Mouse (Mus musculus): ENCODE data around the gene Samd10. TPM values are rescaled to one million over a fixed set of nuclear protein-coding genes. Genes with fewer than 3 reads are reported as not detected.

Gene Samd10
- total RNA-seq (2021): 10 to 100 TPM; 27.1 to 28.8 TPM

- intact Hi-C loops (cut with DNase I): no loop called here
Measured at GRCm38 (mm10) chr2:181598454-181599351, at the start of gene Samd10. TSS of gene Samd10 (minus strand) at chr2:181599212.

GRCm38 (mm10) chr2:181646626-181647472, 47.8 kb upstream of the Samd10 start:
- intact Hi-C loops (cut with DNase I): loop anchor here (10.0 kb wide), 1 partner anchor 198 kb away; no protein-coding TSS in a partner anchor

More at GRCm38 (mm10) chr2:181598454-181599351, at the start of gene Samd10:
- DNase-seq (ENCODE audit: extremely low spot score in 1 of 2, low spot score in 2 of 2): peak in 1 of 2 experiments; percentile 77

GRCm38 (mm10) chr2:181645666-181646065, 46.7 kb upstream of the Samd10 start:
- DNase-seq (ENCODE audit: extremely low spot score in 1 of 2, low spot score in 2 of 2): no peak
- intact Hi-C loops (cut with DNase I): loop anchor here (10.0 kb wide), 1 partner anchor 199 kb away; no protein-coding TSS in a partner anchor

More at GRCm38 (mm10) chr2:181646626-181647472, 47.8 kb upstream of the Samd10 start:
- no peak for DNase-seq (ENCODE audit: extremely low spot score in 1 of 2, low spot score in 2 of 2)

GRCm38 (mm10) chr2:181644361-181644760, 45.3 kb upstream of the Samd10 start:
- intact Hi-C loops (cut with DNase I): loop anchor here (5.0 to 10.0 kb wide), 2 partner anchors 33 to 200 kb away; no protein-coding TSS in a partner anchor
- peak in 1 of 2 experiments; percentile 58 for DNase-seq (ENCODE audit: extremely low spot score in 1 of 2, low spot score in 2 of 2)

GRCm38 (mm10) chr2:181635865-181636264, 36.9 kb upstream of the Samd10 start:
- intact Hi-C loops (cut with DNase I): no loop called here
- DNase-seq (ENCODE audit: extremely low spot score in 1 of 2, low spot score in 2 of 2): no peak

GRCm38 (mm10) chr2:181632624-181633023, 33.6 kb upstream of the Samd10 start:
- no peak for DNase-seq (ENCODE audit: extremely low spot score in 1 of 2, low spot score in 2 of 2)

GRCm38 (mm10) chr2:181628471-181628870, 29.5 kb upstream of the Samd10 start:
- intact Hi-C loops (cut with DNase I): no loop called here
- no peak for DNase-seq (ENCODE audit: extremely low spot score in 1 of 2, low spot score in 2 of 2)

More at GRCm38 (mm10) chr2:181632624-181633023, 33.6 kb upstream of the Samd10 start:
- intact Hi-C loops (cut with DNase I): no loop called here

- DNase-seq (ENCODE audit: extremely low spot score in 1 of 2, low spot score in 2 of 2): peak; percentile 11 to 28
- intact Hi-C loops (cut with DNase I): loop anchor here (5.0 kb wide), 1 partner anchor 34 kb away; the partner anchor contains the start of gene Gm29797
Measured at GRCm38 (mm10) chr2:181623401-181623800, 24.4 kb upstream of the Samd10 start.

GRCm38 (mm10) chr2:181618761-181619495, 19.9 kb upstream of the Samd10 start:
- DNase-seq (ENCODE audit: extremely low spot score in 1 of 2, low spot score in 2 of 2): no peak
- intact Hi-C loops (cut with DNase I): no loop called here

- DNase-seq (ENCODE audit: extremely low spot score in 1 of 2, low spot score in 2 of 2): no peak
- intact Hi-C loops (cut with DNase I): no loop called here
Measured at GRCm38 (mm10) chr2:181602367-181602766, 3.4 kb upstream of the Samd10 start.

GRCm38 (mm10) chr2:181601751-181602145, 2.7 kb upstream of the Samd10 start:
- no peak for DNase-seq (ENCODE audit: extremely low spot score in 1 of 2, low spot score in 2 of 2)
- intact Hi-C loops (cut with DNase I): no loop called here

- intact Hi-C loops (cut with DNase I): no loop called here
Measured at GRCm38 (mm10) chr2:181600828-181601750, 2.1 kb upstream of the Samd10 start.

GRCm38 (mm10) chr2:181600226-181600758, 1.3 kb upstream of the Samd10 start:
- DNase-seq (ENCODE audit: extremely low spot score in 1 of 2, low spot score in 2 of 2): no peak
- intact Hi-C loops (cut with DNase I): no loop called here

More at GRCm38 (mm10) chr2:181600828-181601750, 2.1 kb upstream of the Samd10 start:
- peak; percentile 97 to 98 for DNase-seq (ENCODE audit: extremely low spot score in 1 of 2, low spot score in 2 of 2)

- intact Hi-C loops (cut with DNase I): no loop called here
- DNase-seq (ENCODE audit: extremely low spot score in 1 of 2, low spot score in 2 of 2): no peak
Measured at GRCm38 (mm10) chr2:181597378-181598061, 1.5 kb downstream of the Samd10 start.

GRCm38 (mm10) chr2:181596221-181596960, 2.6 kb downstream of the Samd10 start:
- no peak for DNase-seq (ENCODE audit: extremely low spot score in 1 of 2, low spot score in 2 of 2)
- intact Hi-C loops (cut with DNase I): no loop called here
